Mouse (Mus musculus) limb, embryonic 14.5 days (tissue): ENCODE results near the gene Gm28048. TPM values are rescaled to one million over a fixed set of nuclear protein-coding genes. Genes with fewer than 3 reads are reported as not detected.

ENCODE experiments used
- ATAC-seq: fragments of 200-750 bp; cut with Nextera tagmentation; 2 replicates; pipeline ENCODE4 v1.8.0; 2017; ENCODE audit warnings: low read depth, moderate number of reproducible peaks, moderate TSS enrichment; ENCODE audit not compliant: low FRiP score
- DNase-seq: peaks from one replicate; pipeline ENCODE4 v3.0.0-alpha.2; 2015; ENCODE audit warnings: low spot score
- H3K27ac ChIP-seq: fragments of 300-500 bp; sonication (generic); replicated peaks from 2 replicates; pipeline ENCODE4 v1.5.1; 2014; ENCODE audit warnings: low read depth, mild to moderate bottlenecking, low read length, moderate library complexity, mixed read lengths
- H3K27me3 ChIP-seq: fragments of 300-500 bp; sonication (generic); 2 replicates; pipeline ENCODE4 v1.6.1; 2014; ENCODE audit warnings: low read length, mixed read lengths; ENCODE audit not compliant: control insufficient read depth, insufficient read depth
- H3K36me3 ChIP-seq: fragments of 300-500 bp; sonication (generic); 2 replicates; pipeline ENCODE4 v1.6.1; 2014; ENCODE audit warnings: mild to moderate bottlenecking, low read length, moderate library complexity, mixed read lengths; ENCODE audit not compliant: control insufficient read depth, insufficient read depth
- H3K4me1 ChIP-seq: fragments of 300-500 bp; sonication (generic); 2 replicates; pipeline ENCODE4 v1.6.1; 2014; ENCODE audit warnings: antibody characterized with exemption, low read length, mixed read lengths; ENCODE audit not compliant: control insufficient read depth, insufficient read depth
- H3K4me2 ChIP-seq: fragments of 300-500 bp; sonication (generic); replicated peaks from 2 replicates; pipeline ENCODE4 v1.6.1; 2014; ENCODE audit warnings: low read depth, mild to moderate bottlenecking, low read length, moderate library complexity; ENCODE audit not compliant: severe bottlenecking
- H3K4me3 ChIP-seq: fragments of 300-500 bp; sonication (generic); replicated peaks from 2 replicates; pipeline ENCODE4 v1.5.1; 2014; ENCODE audit warnings: low read length
- H3K9ac ChIP-seq: fragments of 300-500 bp; sonication (generic); 2 replicates; pipeline ENCODE4 v1.6.1; 2014; ENCODE audit warnings: mild to moderate bottlenecking, low read depth, low read length, moderate library complexity; ENCODE audit not compliant: severe bottlenecking
- H3K9me3 ChIP-seq: fragments of 300-500 bp; sonication (generic); 2 replicates; pipeline ENCODE4 v1.6.1; 2016; ENCODE audit warnings: low read length; ENCODE audit not compliant: control insufficient read depth
- POLR2A ChIP-seq: fragments of 200-500 bp; IDR thresholded peaks from 2 replicates; pipeline ENCODE4 v1.8.0; 2012; ENCODE audit warnings: inconsistent platforms, mild to moderate bottlenecking, moderate library complexity, borderline replicate concordance; ENCODE audit not compliant: insufficient read depth, insufficient read length; ENCODE audit errors: extremely low read depth
- WGBS: fragments of 180-500 bp; shearing (Covaris S2); extraction: QIAGEN DNeasy Blood & Tissue Kit; methylation state at CpG from one replicate; pipeline ENCODE4 v1.1.7; 2014; 5-methylcytosine and 5-hydroxymethylcytosine counted together
- polyA plus RNA-seq, 2 experiments: library from polyadenylated mRNA; depleted of rRNA in 1 of 2; stranded (reverse) in 1 of 2; unstranded in 1 of 2; fragments of >200 nt; fragmentation: Nextera tagmentation in 1 of 2; extraction: Ambion mirVana in 1 of 2; gene quantifications; 2 replicates each; pipeline versions ENCODE4 v1.2.1 to v1.2.3; 2012 to 2014

Gm28048 gene
- polyA plus RNA-seq, 2 experiments = 2.4 to 10.4 TPM

- DNase-seq = no peak
- Histone ChIP-seq H3K4me3 (no peak overlapping the region), H3K9me3 (no peaks in the 10 kb centered on the region), H3K36me3 (no peaks in the 10 kb centered on the region), H3K27me3 (no peaks in the 10 kb centered on the region), H3K4me2 (no peak overlapping the region), H3K27ac (no peak overlapping the region), H3K9ac (no peak overlapping the region), H3K4me1 (peaks cover 4% of the 10 kb centered on the region; the same call in 1 of the 2 replicates)
- ATAC-seq = no peak
- whole genome bisulfite sequencing = 45% methylated on average over 8 of the region's 8 CpGs
- TF ChIP-seq POLR2A = no peak
Observed at GRCm38 (mm10) chr11:22846960-22847731, 134.7 kb downstream of the Gm28048 start.

GRCm38 (mm10) chr11:22846093-22846835 is 135.6 kb downstream of the Gm28048 start:
- Histone ChIP-seq H3K4me3 (no peak overlapping the region), H3K4me1 (peaks cover 4% of the 10 kb centered on the region; the same call in 1 of the 2 replicates), H3K27me3 (no peaks in the 10 kb centered on the region), H3K27ac (no peak overlapping the region), H3K9ac (no peak overlapping the region), H3K36me3 (no peaks in the 10 kb centered on the region), H3K4me2 (no peak overlapping the region), H3K9me3 (no peaks in the 10 kb centered on the region)
- WGBS = 42% methylated on average over 6 of the region's 6 CpGs
- no peak for TF ChIP-seq POLR2A
- no peak for DNase-seq
- ATAC-seq = no peak

GRCm38 (mm10) chr11:22844754-22845718 is 136.9 kb downstream of the Gm28048 start:
- Histone ChIP-seq H3K4me3 (no peak overlapping the region), H3K36me3 (no peaks in the 10 kb centered on the region), H3K27ac (no peak overlapping the region), H3K9ac (no peak overlapping the region), H3K4me1 (no peaks in the 10 kb centered on the region; the same call in 1 of the 2 replicates), H3K9me3 (no peaks in the 10 kb centered on the region), H3K4me2 (no peak overlapping the region), H3K27me3 (no peaks in the 10 kb centered on the region)
- TF ChIP-seq POLR2A = no peak
- ATAC-seq (no peak), DNase-seq (no peak)
- WGBS = 64% methylated on average over 4 of the region's 4 CpGs

GRCm38 (mm10) chr11:22839456-22839855 is 142.4 kb downstream of the Gm28048 start:
- 75% methylated on average over 3 of the region's 3 CpGs for WGBS
- no peak overlapping the region for H3K9ac ChIP-seq
- H3K4me1 ChIP-seq = no peaks in the 10 kb centered on the region; the same call in 1 of the 2 replicates
- DNase-seq (no peak), ATAC-seq (no peak)
- H3K4me3 ChIP-seq = no peak overlapping the region
- H3K27me3 ChIP-seq = no peaks in the 10 kb centered on the region
- no peak for TF ChIP-seq POLR2A
- H3K9me3 ChIP-seq = no peaks in the 10 kb centered on the region
- no peaks in the 10 kb centered on the region for H3K36me3 ChIP-seq
- H3K27ac ChIP-seq = no peak overlapping the region
- no peak overlapping the region for H3K4me2 ChIP-seq

GRCm38 (mm10) chr11:22838361-22838760 is 143.5 kb downstream of the Gm28048 start:
- Histone ChIP-seq H3K27ac (no peak overlapping the region), H3K36me3 (no peaks in the 10 kb centered on the region), H3K27me3 (no peaks in the 10 kb centered on the region), H3K4me2 (no peak overlapping the region), H3K4me3 (no peak overlapping the region), H3K4me1 (no peaks in the 10 kb centered on the region; the same call in 1 of the 2 replicates), H3K9ac (no peak overlapping the region), H3K9me3 (no peaks in the 10 kb centered on the region)
- TF ChIP-seq POLR2A = no peak
- DNase-seq (no peak), ATAC-seq (no peak)
- 54% methylated on average over 1 of the region's 1 CpGs for WGBS
